Mouse (Mus musculus): ENCODE measurements around the gene Prim2. TPM values are rescaled to one million over a fixed set of nuclear protein-coding genes. Genes with fewer than 3 reads are reported as not detected.
"Not testable (repeated sequence)": the region's sequence is repeated elsewhere in the genome, so short reads cannot be mapped to it uniquely, and the experiment has no call there.

The Prim2 gene
- total and polyA plus RNA-seq, 3 experiments = 24.9 to 237 (median 157) TPM

GRCm38 (mm10) chr1:33640089-33640488 lies 29.5 kb downstream of the Prim2 start:
- Histone ChIP-seq H3K36me3 (replicated peaks) (peaks cover 87% of the 10 kb centered on the region), H3K4me3 (ENCODE audit: low read depth, low read length) (no peak overlapping the region)

DNA sequence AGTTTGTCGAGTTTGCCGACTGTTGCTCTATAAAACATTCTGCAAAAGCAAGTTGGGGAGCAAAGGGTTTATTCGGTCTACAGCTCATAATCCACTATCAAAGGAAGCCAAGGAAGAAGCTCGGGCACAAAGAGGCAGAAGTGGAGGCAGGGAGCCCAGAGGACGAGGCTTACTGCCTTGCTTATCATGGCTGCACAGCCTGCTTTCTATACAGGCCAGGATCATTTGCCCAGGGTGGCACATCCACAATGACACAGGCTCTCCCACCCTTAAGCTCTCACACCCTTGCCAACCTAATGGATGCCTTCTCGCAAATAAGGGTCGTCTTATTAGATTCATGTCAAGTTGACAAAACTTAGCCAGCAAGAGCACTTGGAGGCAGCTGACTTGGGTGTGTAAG lies 30.4 kb downstream of the Prim2 start:
- Histone ChIP-seq H3K4me1 (ENCODE audit: insufficient read depth, low read depth, low read length) (peaks cover 22% of the 10 kb centered on the region), H3K4me3 (ENCODE audit: low read depth, low read length) (no peak overlapping the region), H3K9me3 (replicated peaks) (0 out of 2 replicates have a peak, but pooled peaks cover 3% of the 10 kb centered on the region), H3K27me3 (ENCODE audit: insufficient read depth, low read length) (no peaks in the 10 kb centered on the region), H3K36me3 (replicated peaks) (peaks cover 85% of the 10 kb centered on the region)
- TF ChIP-seq TAL1 (conservative IDR thresholded peaks at IDR 0.05; ENCODE audit: low read depth, low read length) = no peak
- TF ChIP-seq CTCF (IDR thresholded peaks at IDR 0.05; ENCODE audit: low read depth, low read length) = no peak
- TF ChIP-seq POLR2AphosphoS5 (IDR thresholded peaks at IDR 0.05; ENCODE audit: insufficient replicate concordance, low read depth, low read length) = no peak
- no peak for TF ChIP-seq GATA1 (IDR thresholded peaks at IDR 0.05; ENCODE audit: borderline replicate concordance, low read length)
- TF ChIP-seq GATA2 (IDR thresholded peaks at IDR 0.05; ENCODE audit: borderline replicate concordance, low read depth, low read length) = no peak
- ATAC-seq (ENCODE audit: extremely low read depth, insufficient number of reproducible peaks, low FRiP score, poor library complexity, severe bottlenecking) = no peak
- DNase-seq (ENCODE audit: low spot score) = no peak

More at GRCm38 (mm10) chr1:33640089-33640488, 29.5 kb downstream of the Prim2 start:
- ATAC-seq (ENCODE audit: extremely low read depth, insufficient number of reproducible peaks, low FRiP score, poor library complexity, severe bottlenecking) = no peak
- TF ChIP-seq TAL1 (conservative IDR thresholded peaks at IDR 0.05; ENCODE audit: low read depth, low read length) (no peak), CTCF (IDR thresholded peaks at IDR 0.05; ENCODE audit: low read depth, low read length) (no peak), GATA2 (IDR thresholded peaks at IDR 0.05; ENCODE audit: borderline replicate concordance, low read depth, low read length) (no peak), GATA1 (IDR thresholded peaks at IDR 0.05; ENCODE audit: borderline replicate concordance, low read length) (no peak)
- DNase-seq (ENCODE audit: low spot score) = no peak
- Histone ChIP-seq H3K9me3 (replicated peaks) (0 out of 2 replicates have a peak, but pooled peaks cover 3% of the 10 kb centered on the region), H3K27me3 (ENCODE audit: insufficient read depth, low read length) (no peaks in the 10 kb centered on the region), H3K4me1 (ENCODE audit: insufficient read depth, low read depth, low read length) (peaks cover 22% of the 10 kb centered on the region)

DNA sequence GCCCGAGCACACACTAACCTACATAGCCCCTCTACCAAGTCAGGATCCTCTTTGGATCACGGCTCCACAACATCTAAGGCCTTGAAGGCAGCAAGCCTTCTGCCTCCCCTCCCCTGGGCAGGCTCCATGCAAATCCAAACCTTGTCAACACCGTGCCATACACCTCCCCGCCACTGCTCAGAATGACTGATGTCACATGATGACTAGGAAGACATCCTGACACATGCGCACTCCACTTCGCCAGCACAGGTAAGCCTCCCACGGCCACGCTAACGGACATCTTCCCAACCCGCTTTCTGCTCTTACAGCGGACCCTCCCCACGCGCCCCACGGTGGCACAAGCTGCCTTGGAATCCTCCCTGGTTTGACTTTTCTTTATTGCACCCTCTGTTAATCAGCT lies 31.8 kb downstream of the Prim2 start:
- H3K27me3 ChIP-seq (ENCODE audit: insufficient read depth, low read length) = no peaks in the 10 kb centered on the region
- peaks cover 85% of the 10 kb centered on the region for H3K36me3 ChIP-seq (replicated peaks)
- DNase-seq (ENCODE audit: low spot score) = no peak
- ATAC-seq (ENCODE audit: extremely low read depth, insufficient number of reproducible peaks, low FRiP score, poor library complexity, severe bottlenecking) = no peak
- H3K4me3 ChIP-seq (ENCODE audit: low read depth, low read length) = no peak overlapping the region
- H3K4me1 ChIP-seq (ENCODE audit: insufficient read depth, low read depth, low read length) = peaks cover 26% of the 10 kb centered on the region
- 0 out of 2 replicates have a peak, but pooled peaks cover 3% of the 10 kb centered on the region for H3K9me3 ChIP-seq (replicated peaks)
- TF ChIP-seq POLR2AphosphoS5 (IDR thresholded peaks at IDR 0.05; ENCODE audit: insufficient replicate concordance, low read depth, low read length) (no peak), CTCF (IDR thresholded peaks at IDR 0.05; ENCODE audit: low read depth, low read length) (no peak), TAL1 (conservative IDR thresholded peaks at IDR 0.05; ENCODE audit: low read depth, low read length) (no peak), GATA1 (IDR thresholded peaks at IDR 0.05; ENCODE audit: borderline replicate concordance, low read length) (no peak), GATA2 (IDR thresholded peaks at IDR 0.05; ENCODE audit: borderline replicate concordance, low read depth, low read length) (no peak)

GRCm38 (mm10) chr1:33636421-33637195 lies 33.0 kb downstream of the Prim2 start:
- H3K9me3 ChIP-seq (replicated peaks) = 0 out of 2 replicates have a peak, but pooled peaks cover 3% of the 10 kb centered on the region
- peaks cover 85% of the 10 kb centered on the region for H3K36me3 ChIP-seq (replicated peaks)
- peaks cover 29% of the 10 kb centered on the region for H3K4me1 ChIP-seq (ENCODE audit: insufficient read depth, low read depth, low read length)
- DNase-seq (ENCODE audit: low spot score) (no peak), ATAC-seq (ENCODE audit: extremely low read depth, insufficient number of reproducible peaks, low FRiP score, poor library complexity, severe bottlenecking) (no peak)
- TF ChIP-seq POLR2AphosphoS5 (IDR thresholded peaks at IDR 0.05; ENCODE audit: insufficient replicate concordance, low read depth, low read length) = no peak
- no peak for TF ChIP-seq GATA2 (IDR thresholded peaks at IDR 0.05; ENCODE audit: borderline replicate concordance, low read depth, low read length)
- no peak for TF ChIP-seq CTCF (IDR thresholded peaks at IDR 0.05; ENCODE audit: low read depth, low read length)
- no peak for TF ChIP-seq TAL1 (conservative IDR thresholded peaks at IDR 0.05; ENCODE audit: low read depth, low read length)
- TF ChIP-seq GATA1 (IDR thresholded peaks at IDR 0.05; ENCODE audit: borderline replicate concordance, low read length) = no peak
- no peak overlapping the region for H3K4me3 ChIP-seq (ENCODE audit: low read depth, low read length)
- no peaks in the 10 kb centered on the region for H3K27me3 ChIP-seq (ENCODE audit: insufficient read depth, low read length)

GRCm38 (mm10) chr1:33631002-33631618 lies 38.5 kb downstream of the Prim2 start:
- not testable (repeated sequence) for H3K27me3 ChIP-seq (ENCODE audit: insufficient read depth, low read length); H3K9me3 ChIP-seq (replicated peaks); ATAC-seq (ENCODE audit: extremely low read depth, insufficient number of reproducible peaks, low FRiP score, poor library complexity, severe bottlenecking); DNase-seq (ENCODE audit: low spot score); H3K4me3 ChIP-seq (ENCODE audit: low read depth, low read length)
- Histone ChIP-seq H3K36me3 (replicated peaks) (peaks cover 81% of the 10 kb centered on the region), H3K4me1 (ENCODE audit: insufficient read depth, low read depth, low read length) (peaks cover 57% of the 10 kb centered on the region)

GRCm38 (mm10) chr1:33627803-33628202 lies 41.8 kb downstream of the Prim2 start:
- Histone ChIP-seq H3K9me3 (replicated peaks) (no peaks in the 10 kb centered on the region), H3K4me1 (ENCODE audit: insufficient read depth, low read depth, low read length) (peaks cover 83% of the 10 kb centered on the region), H3K27me3 (ENCODE audit: insufficient read depth, low read length) (no peaks in the 10 kb centered on the region), H3K4me3 (ENCODE audit: low read depth, low read length) (no peak overlapping the region), H3K36me3 (replicated peaks) (peaks cover 84% of the 10 kb centered on the region)
- TF ChIP-seq POLR2AphosphoS5 (IDR thresholded peaks at IDR 0.05; ENCODE audit: insufficient replicate concordance, low read depth, low read length) (no peak), GATA2 (IDR thresholded peaks at IDR 0.05; ENCODE audit: borderline replicate concordance, low read depth, low read length) (no peak), TAL1 (conservative IDR thresholded peaks at IDR 0.05; ENCODE audit: low read depth, low read length) (no peak), GATA1 (IDR thresholded peaks at IDR 0.05; ENCODE audit: borderline replicate concordance, low read length) (no peak), CTCF (IDR thresholded peaks at IDR 0.05; ENCODE audit: low read depth, low read length) (no peak)
- no peak for ATAC-seq (ENCODE audit: extremely low read depth, insufficient number of reproducible peaks, low FRiP score, poor library complexity, severe bottlenecking)
- no peak for DNase-seq (ENCODE audit: low spot score)
